Mouse (Mus musculus): Measurements from ENCODE around the gene Tfap2d.

- no peak for TF ChIP-seq GATA1 (IDR thresholded peaks at IDR 0.05; ENCODE audit: borderline replicate concordance, low read length)
- no peak for TF ChIP-seq FLI1 (IDR thresholded peaks at IDR 0.05; ENCODE audit: low read length)
Measured at GRCm38 (mm10) chr1:19210215-19211032, 107.6 kb downstream of the Tfap2d start.

Measured in megakaryocyte, embryonic 14.5 days (primary cell).